Mouse (Mus musculus): ENCODE measurements at regions not wholly inside any gene's neighbourhood (a gene's known extent, or its start where the extent isn't known, plus 50 kb on each side); places are given as distances from the start of the nearest gene placed in this dataset.
"Not testable (repeated sequence)": the region's sequence is repeated elsewhere in the genome, so short reads cannot be mapped to it uniquely, and the experiment has no call there.

GRCm38 (mm10) chr17:91733927-91734324, 641.1 kb upstream of the Nrxn1 start:
- peak; percentile 47 for DNase-seq

GRCm38 (mm10) chr17:91733174-91733926, 640.5 kb upstream of the Nrxn1 start:
- DNase-seq: no peak

- DNase-seq: no peak
These were observed 617.5 kb upstream of the Nrxn1 start for GRCm38 (mm10) chr17:91710412-91710811.

- DNase-seq: no peak
These were observed 598.2 kb upstream of the Nrxn1 start for GRCm38 (mm10) chr17:91691063-91691462.

GRCm38 (mm10) chr17:91657449-91657848, 564.6 kb upstream of the Nrxn1 start:
- no peak for DNase-seq

GRCm38 (mm10) chr17:91657036-91657435, 564.2 kb upstream of the Nrxn1 start:
- DNase-seq: no peak

- no peak for DNase-seq
These were observed 539.0 kb upstream of the Nrxn1 start for GRCm38 (mm10) chr17:91631915-91632314.

GRCm38 (mm10) chr17:91614175-91614574, 521.3 kb upstream of the Nrxn1 start:
- DNase-seq: not testable (repeated sequence)

- no peak for DNase-seq
These were observed 496.2 kb upstream of the Nrxn1 start for GRCm38 (mm10) chr17:91589120-91589519.

GRCm38 (mm10) chr17:91551058-91551691, 458.3 kb upstream of the Nrxn1 start:
- DNase-seq: not testable (repeated sequence)

GRCm38 (mm10) chr17:91531488-91531887, 438.6 kb upstream of the Nrxn1 start:
- DNase-seq: no peak

GRCm38 (mm10) chr17:91517256-91517655, 424.4 kb upstream of the Nrxn1 start:
- no peak for DNase-seq
